Mouse (Mus musculus): Measurements from ENCODE around the gene Kctd19. TPM values are rescaled to one million over a fixed set of nuclear protein-coding genes. Genes with fewer than 3 reads are reported as not detected.

Kctd19 gene
- polyA plus RNA-seq, 1 experiment from 2014 or later, result not detected

GRCm38 (mm10) chr8:105408331-105408730, 5.0 kb downstream of the Kctd19 start:
- WGBS, result 69% methylated on average over 7 of the region's 7 CpGs
- Histone ChIP-seq H3K27ac (ENCODE audit: low read depth, low read length) (no peak overlapping the region), H3K4me2 (replicated peaks; ENCODE audit: low read depth, low read length) (no peak overlapping the region), H3K4me3 (ENCODE audit: low read depth, low read length) (no peak overlapping the region), H3K36me3 (ENCODE audit: control insufficient read depth, insufficient read depth, low read length) (no peaks in the 10 kb centered on the region), H3K4me1 (replicated peaks; ENCODE audit: control insufficient read depth, insufficient read depth, low read length) (no peaks in the 10 kb centered on the region), H3K27me3 (ENCODE audit: control insufficient read depth, insufficient read depth, low read length) (no peaks in the 10 kb centered on the region), H3K9me3 (ENCODE audit: control insufficient read depth, low read length) (no peaks in the 10 kb centered on the region), H3K9ac (ENCODE audit: low read depth, low read length) (no peak overlapping the region)
- no peak for ATAC-seq (ENCODE audit: low FRiP score)
- no peak for DNase-seq (ENCODE audit: low spot score)

GRCm38 (mm10) chr8:105406416-105406815, 6.9 kb downstream of the Kctd19 start:
- H3K4me1 ChIP-seq (replicated peaks; ENCODE audit: control insufficient read depth, insufficient read depth, low read length), result no peaks in the 10 kb centered on the region
- H3K9ac ChIP-seq (ENCODE audit: low read depth, low read length), result no peak overlapping the region
- no peak overlapping the region for H3K4me2 ChIP-seq (replicated peaks; ENCODE audit: low read depth, low read length)
- no peak for ATAC-seq (ENCODE audit: low FRiP score)
- DNase-seq (ENCODE audit: low spot score), result no peak
- H3K27me3 ChIP-seq (ENCODE audit: control insufficient read depth, insufficient read depth, low read length), result no peaks in the 10 kb centered on the region
- H3K4me3 ChIP-seq (ENCODE audit: low read depth, low read length), result no peak overlapping the region
- 82% methylated on average over 10 of the region's 10 CpGs for WGBS
- H3K27ac ChIP-seq (ENCODE audit: low read depth, low read length), result no peak overlapping the region
- no peaks in the 10 kb centered on the region for H3K36me3 ChIP-seq (ENCODE audit: control insufficient read depth, insufficient read depth, low read length)
- no peaks in the 10 kb centered on the region for H3K9me3 ChIP-seq (ENCODE audit: control insufficient read depth, low read length)

DNA sequence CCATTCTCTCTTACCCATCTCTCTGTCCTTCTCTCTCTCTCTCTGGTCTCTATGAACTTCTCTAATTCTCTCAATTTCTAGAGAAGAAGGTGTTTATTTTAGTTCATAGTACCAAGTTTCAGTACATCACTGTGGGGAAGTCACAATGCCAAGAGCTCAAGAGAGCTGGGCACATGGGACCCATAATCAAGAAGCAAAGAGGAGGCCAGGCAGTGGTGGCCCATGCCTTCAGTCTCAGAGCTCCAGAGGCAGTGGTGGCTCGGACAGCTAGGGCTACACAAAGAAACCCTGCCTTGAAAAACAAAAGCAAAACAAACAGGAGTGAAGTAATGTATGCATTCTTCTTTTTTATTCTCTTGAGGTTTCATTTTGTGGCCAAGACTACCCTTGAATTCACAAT, 8.8 kb downstream of the Kctd19 start:
- Histone ChIP-seq H3K9ac (ENCODE audit: low read depth, low read length) (no peak overlapping the region), H3K9me3 (ENCODE audit: control insufficient read depth, low read length) (no peaks in the 10 kb centered on the region), H3K27ac (ENCODE audit: low read depth, low read length) (no peak overlapping the region), H3K27me3 (ENCODE audit: control insufficient read depth, insufficient read depth, low read length) (no peaks in the 10 kb centered on the region), H3K4me3 (ENCODE audit: low read depth, low read length) (no peak overlapping the region), H3K4me1 (replicated peaks; ENCODE audit: control insufficient read depth, insufficient read depth, low read length) (no peaks in the 10 kb centered on the region), H3K36me3 (ENCODE audit: control insufficient read depth, insufficient read depth, low read length) (no peaks in the 10 kb centered on the region), H3K4me2 (replicated peaks; ENCODE audit: low read depth, low read length) (no peak overlapping the region)
- no peak for ATAC-seq (ENCODE audit: low FRiP score)
- WGBS, result 46% methylated on average over 1 of the region's 1 CpGs
- DNase-seq (ENCODE audit: low spot score), result no peak

DNA sequence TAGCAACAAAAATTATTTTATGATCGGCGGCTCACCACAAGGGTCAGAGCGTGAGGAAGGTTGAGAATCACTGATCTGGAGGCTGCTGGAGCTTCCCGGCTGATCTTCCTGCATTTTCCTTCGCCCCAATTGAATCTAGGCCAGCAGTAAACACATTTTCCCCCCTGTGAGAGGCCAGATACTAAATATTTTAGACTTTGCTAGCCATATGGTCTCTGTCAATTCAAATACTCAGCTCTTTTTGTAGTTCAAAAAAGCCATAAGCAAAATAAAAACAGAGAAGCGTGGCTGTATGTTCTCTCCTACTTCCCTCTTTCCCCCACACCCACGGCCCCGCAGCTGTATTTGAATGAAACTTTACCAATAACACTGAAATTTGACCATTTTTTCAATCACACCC, 9.8 kb downstream of the Kctd19 start:
- H3K4me3 ChIP-seq (ENCODE audit: low read depth, low read length), result no peak overlapping the region
- no peaks in the 10 kb centered on the region for H3K36me3 ChIP-seq (ENCODE audit: control insufficient read depth, insufficient read depth, low read length)
- no peaks in the 10 kb centered on the region for H3K9me3 ChIP-seq (ENCODE audit: control insufficient read depth, low read length)
- H3K27me3 ChIP-seq (ENCODE audit: control insufficient read depth, insufficient read depth, low read length), result no peaks in the 10 kb centered on the region
- H3K9ac ChIP-seq (ENCODE audit: low read depth, low read length), result no peak overlapping the region
- DNase-seq (ENCODE audit: low spot score) (no peak), ATAC-seq (ENCODE audit: low FRiP score) (no peak)
- H3K27ac ChIP-seq (ENCODE audit: low read depth, low read length), result no peak overlapping the region
- WGBS, result 95% methylated on average over 8 of the region's 8 CpGs
- no peak overlapping the region for H3K4me2 ChIP-seq (replicated peaks; ENCODE audit: low read depth, low read length)
- H3K4me1 ChIP-seq (replicated peaks; ENCODE audit: control insufficient read depth, insufficient read depth, low read length), result no peaks in the 10 kb centered on the region

- no peak overlapping the region for H3K27ac ChIP-seq (ENCODE audit: low read depth, low read length)
- H3K4me3 ChIP-seq (ENCODE audit: low read depth, low read length), result no peak overlapping the region
- H3K9ac ChIP-seq (ENCODE audit: low read depth, low read length), result no peak overlapping the region
- H3K4me2 ChIP-seq (replicated peaks; ENCODE audit: low read depth, low read length), result no peak overlapping the region
- WGBS, result 88% methylated on average over 5 of the region's 5 CpGs
- ATAC-seq (ENCODE audit: low FRiP score) (no peak), DNase-seq (ENCODE audit: low spot score) (no peak)
- no peaks in the 10 kb centered on the region for H3K36me3 ChIP-seq (ENCODE audit: control insufficient read depth, insufficient read depth, low read length)
- no peaks in the 10 kb centered on the region for H3K4me1 ChIP-seq (replicated peaks; ENCODE audit: control insufficient read depth, insufficient read depth, low read length)
- H3K27me3 ChIP-seq (ENCODE audit: control insufficient read depth, insufficient read depth, low read length), result no peaks in the 10 kb centered on the region
- no peaks in the 10 kb centered on the region for H3K9me3 ChIP-seq (ENCODE audit: control insufficient read depth, low read length)
These were observed 13.3 kb downstream of the Kctd19 start for GRCm38 (mm10) chr8:105400016-105400415.

DNA sequence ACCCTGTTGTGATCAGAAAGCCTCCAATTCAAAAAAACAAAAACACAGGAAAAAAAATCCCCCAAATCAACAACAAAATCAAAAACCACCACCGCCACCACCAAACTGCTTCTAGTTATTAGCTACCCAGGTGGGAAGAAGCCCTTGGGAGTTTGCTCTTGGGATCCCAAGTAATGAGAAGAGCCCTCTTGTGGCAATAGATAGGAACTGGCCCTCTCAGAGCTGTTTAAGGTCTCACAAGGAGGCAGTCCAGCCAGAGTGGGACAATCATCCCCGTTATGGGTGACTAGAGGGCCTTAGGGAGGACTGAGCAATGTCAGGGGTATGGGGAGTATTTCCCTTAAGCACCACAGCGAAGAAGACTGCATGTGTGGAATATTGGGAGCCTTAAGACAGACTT, 15.6 kb downstream of the Kctd19 start:
- DNase-seq (ENCODE audit: low spot score), result peak; percentile 50
- 47% methylated on average over 3 of the region's 3 CpGs for WGBS

DNA sequence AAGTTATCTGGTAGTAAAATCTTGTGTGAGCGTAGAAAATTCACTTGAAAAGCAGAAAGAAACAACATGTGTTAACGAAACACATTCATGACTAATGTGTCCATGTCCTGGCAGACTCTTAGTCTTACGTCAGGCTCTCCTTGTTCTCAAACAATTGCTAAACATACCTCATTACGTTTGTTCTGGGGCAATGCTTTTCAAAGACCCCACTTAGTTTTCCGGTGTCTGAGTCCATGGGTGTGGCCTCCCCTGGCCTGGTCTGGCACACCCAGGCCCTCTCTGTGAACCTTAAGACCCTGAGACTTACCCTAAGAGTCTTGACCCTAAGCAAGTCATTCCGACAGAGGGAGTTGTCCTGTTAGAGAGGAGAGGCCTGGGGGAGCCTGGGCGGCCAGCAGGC, 19.4 kb downstream of the Kctd19 start:
- no peaks in the 10 kb centered on the region for H3K27me3 ChIP-seq (ENCODE audit: control insufficient read depth, insufficient read depth, low read length)
- no peak overlapping the region for H3K4me3 ChIP-seq (ENCODE audit: low read depth, low read length)
- no peaks in the 10 kb centered on the region for H3K36me3 ChIP-seq (ENCODE audit: control insufficient read depth, insufficient read depth, low read length)
- no peak for DNase-seq (ENCODE audit: low spot score)
- no peak for ATAC-seq (ENCODE audit: low FRiP score)
- 75% methylated on average over 7 of the region's 7 CpGs for WGBS
- H3K9ac ChIP-seq (ENCODE audit: low read depth, low read length), result no peak overlapping the region
- H3K4me1 ChIP-seq (replicated peaks; ENCODE audit: control insufficient read depth, insufficient read depth, low read length), result no peaks in the 10 kb centered on the region
- no peaks in the 10 kb centered on the region for H3K9me3 ChIP-seq (ENCODE audit: control insufficient read depth, low read length)
- H3K27ac ChIP-seq (ENCODE audit: low read depth, low read length), result no peak overlapping the region
- H3K4me2 ChIP-seq (replicated peaks; ENCODE audit: low read depth, low read length), result no peak overlapping the region

More for the DNA sequence above, 15.6 kb downstream of the Kctd19 start:
- no peaks in the 10 kb centered on the region for H3K4me1 ChIP-seq (replicated peaks; ENCODE audit: control insufficient read depth, insufficient read depth, low read length)
- H3K4me3 ChIP-seq (ENCODE audit: low read depth, low read length), result no peak overlapping the region
- no peak overlapping the region for H3K27ac ChIP-seq (ENCODE audit: low read depth, low read length)
- H3K36me3 ChIP-seq (ENCODE audit: control insufficient read depth, insufficient read depth, low read length), result no peaks in the 10 kb centered on the region
- no peaks in the 10 kb centered on the region for H3K9me3 ChIP-seq (ENCODE audit: control insufficient read depth, low read length)
- no peak overlapping the region for H3K4me2 ChIP-seq (replicated peaks; ENCODE audit: low read depth, low read length)
- no peak for ATAC-seq (ENCODE audit: low FRiP score)
- H3K9ac ChIP-seq (ENCODE audit: low read depth, low read length), result no peak overlapping the region
- H3K27me3 ChIP-seq (ENCODE audit: control insufficient read depth, insufficient read depth, low read length), result no peaks in the 10 kb centered on the region

GRCm38 (mm10) chr8:105393089-105393787, 20.1 kb downstream of the Kctd19 start:
- 88% methylated on average over 12 of the region's 12 CpGs for WGBS
- ATAC-seq (ENCODE audit: low FRiP score) (no peak), DNase-seq (ENCODE audit: low spot score) (no peak)
- H3K4me3 ChIP-seq (ENCODE audit: low read depth, low read length), result no peak overlapping the region
- H3K4me1 ChIP-seq (replicated peaks; ENCODE audit: control insufficient read depth, insufficient read depth, low read length), result no peaks in the 10 kb centered on the region
- no peaks in the 10 kb centered on the region for H3K36me3 ChIP-seq (ENCODE audit: control insufficient read depth, insufficient read depth, low read length)
- H3K27me3 ChIP-seq (ENCODE audit: control insufficient read depth, insufficient read depth, low read length), result no peaks in the 10 kb centered on the region
- H3K4me2 ChIP-seq (replicated peaks; ENCODE audit: low read depth, low read length), result no peak overlapping the region
- no peak overlapping the region for H3K27ac ChIP-seq (ENCODE audit: low read depth, low read length)
- no peak overlapping the region for H3K9ac ChIP-seq (ENCODE audit: low read depth, low read length)
- H3K9me3 ChIP-seq (ENCODE audit: control insufficient read depth, low read length), result no peaks in the 10 kb centered on the region

- no peak for DNase-seq (ENCODE audit: low spot score)
- Histone ChIP-seq H3K9ac (ENCODE audit: low read depth, low read length) (no peak overlapping the region), H3K4me1 (replicated peaks; ENCODE audit: control insufficient read depth, insufficient read depth, low read length) (no peaks in the 10 kb centered on the region), H3K27ac (ENCODE audit: low read depth, low read length) (no peak overlapping the region), H3K4me3 (ENCODE audit: low read depth, low read length) (no peak overlapping the region), H3K9me3 (ENCODE audit: control insufficient read depth, low read length) (no peaks in the 10 kb centered on the region), H3K36me3 (ENCODE audit: control insufficient read depth, insufficient read depth, low read length) (no peaks in the 10 kb centered on the region), H3K27me3 (ENCODE audit: control insufficient read depth, insufficient read depth, low read length) (no peaks in the 10 kb centered on the region), H3K4me2 (replicated peaks; ENCODE audit: low read depth, low read length) (no peak overlapping the region)
- no peak for ATAC-seq (ENCODE audit: low FRiP score)
- WGBS, result 90% methylated on average over 6 of the region's 6 CpGs
These were observed 24.2 kb downstream of the Kctd19 start for GRCm38 (mm10) chr8:105389096-105389495.
